Mouse (Mus musculus) midbrain, embryonic 11.5 days (tissue): Measurements from ENCODE around the gene Sel1l. TPM values are rescaled to one million over a fixed set of nuclear protein-coding genes. Genes with fewer than 3 reads are reported as not detected.

Experiments used
- ATAC-seq: fragments of 200-750 bp; cut with Nextera tagmentation; 2 replicates; pipeline ENCODE4 v1.8.0; 2017; ENCODE audit warnings: moderate TSS enrichment, moderate library complexity; ENCODE audit not compliant: low FRiP score
- DNase-seq: peaks from one replicate; pipeline ENCODE4 v3.0.0; 2015; ENCODE audit warnings: low spot score; ENCODE audit errors: missing footprints
- H3K27ac ChIP-seq: fragments of 300-500 bp; sonication (generic); 2 replicates; pipeline ENCODE4 v1.5.1; 2014; ENCODE audit warnings: low read depth, low read length
- H3K27me3 ChIP-seq: fragments of 300-500 bp; sonication (generic); 2 replicates; pipeline ENCODE4 v1.6.1; 2014; ENCODE audit warnings: mild to moderate bottlenecking, low read length, moderate library complexity, mixed read lengths; ENCODE audit not compliant: control insufficient read depth, insufficient read depth
- H3K36me3 ChIP-seq: fragments of 300-500 bp; sonication (generic); 2 replicates; pipeline ENCODE4 v1.6.1; 2014; ENCODE audit warnings: mild to moderate bottlenecking, low read length, moderate library complexity, mixed read lengths; ENCODE audit not compliant: control insufficient read depth, insufficient read depth
- H3K4me1 ChIP-seq: fragments of 300-500 bp; sonication (generic); 2 replicates; pipeline ENCODE4 v1.6.1; 2014; ENCODE audit warnings: low read length; ENCODE audit not compliant: control insufficient read depth, insufficient read depth
- H3K4me2 ChIP-seq: fragments of 300-500 bp; sonication (generic); 2 replicates; pipeline ENCODE4 v1.6.1; 2014; ENCODE audit warnings: mild to moderate bottlenecking, moderate library complexity
- H3K4me3 ChIP-seq: fragments of 300-500 bp; sonication (generic); 2 replicates; pipeline ENCODE4 v1.5.1; 2014; ENCODE audit warnings: low read depth, low read length
- H3K9ac ChIP-seq: fragments of 300-500 bp; sonication (generic); 2 replicates; pipeline ENCODE4 v1.6.1; 2014; ENCODE audit warnings: low read length
- H3K9me3 ChIP-seq: fragments of 300-500 bp; sonication (generic); 2 replicates; pipeline ENCODE4 v1.6.1; 2016; ENCODE audit warnings: low read length; ENCODE audit not compliant: control insufficient read depth
- WGBS: fragments of 180-500 bp; shearing (Covaris S2); extraction: QIAGEN DNeasy Blood & Tissue Kit; methylation state at CpG from one replicate; pipeline ENCODE4 v1.1.7; 2014; 5-methylcytosine and 5-hydroxymethylcytosine counted together
- polyA plus RNA-seq: library from polyadenylated mRNA; unstranded; fragments of >200 nt; fragmentation: Nextera tagmentation; extraction: Ambion mirVana; gene quantifications from 2 replicates; pipeline ENCODE4 v1.2.1, GENCODE M21; 2014

Sel1l gene
- 73.9 and 82.8 TPM in 2 replicates for polyA plus RNA-seq

DNA sequence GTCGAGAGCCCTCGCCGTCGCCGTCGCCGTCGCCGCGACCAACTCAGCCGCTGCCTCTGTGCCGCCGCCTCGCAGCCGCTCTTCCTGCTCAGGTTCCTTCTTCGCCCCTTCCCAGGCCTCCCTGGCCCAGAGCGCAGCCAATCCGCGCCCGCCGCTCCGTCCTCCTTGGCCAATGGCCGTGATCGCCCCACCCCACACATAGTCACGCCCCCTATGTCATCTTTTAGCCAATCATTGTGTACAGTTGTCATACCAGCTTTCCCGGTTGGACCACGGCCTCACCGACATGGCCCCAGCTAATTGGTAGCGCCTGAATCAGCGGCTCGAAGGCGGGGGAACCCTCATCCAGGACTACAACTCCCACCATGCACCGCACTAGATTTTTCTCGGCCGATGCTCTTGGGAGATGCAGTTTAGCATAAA lies at the start of gene Sel1l:
TSS of gene Sel1l (minus strand) at position 113 of the 423 bp plus-strand sequence.
- no peaks in the 10 kb centered on the region for H3K36me3 ChIP-seq
- H3K9me3 ChIP-seq = no peaks in the 10 kb centered on the region
- WGBS = under 1% methylated on average over 35 of the region's 35 CpGs
- H3K4me2 ChIP-seq = peak within 1 kb of the TSS; percentile 89
- H3K9ac ChIP-seq = peak within 1 kb of the TSS; percentile 88
- H3K27ac ChIP-seq = peak within 1 kb of the TSS; percentile 54; the same call in 1 of the 2 replicates
- H3K4me3 ChIP-seq = peak within 1 kb of the TSS; percentile 80
- peaks cover 7% of the 10 kb centered on the region; the same call in 1 of the 2 replicates for H3K4me1 ChIP-seq
- no peaks in the 10 kb centered on the region for H3K27me3 ChIP-seq
- DNase-seq (peak; percentile 99), ATAC-seq (peak; percentile 100)

- Histone ChIP-seq H3K4me2 (no peak overlapping the region), H3K27ac (no peak overlapping the region), H3K9ac (no peak overlapping the region), H3K4me1 (no peaks in the 10 kb centered on the region), H3K27me3 (no peaks in the 10 kb centered on the region), H3K9me3 (no peaks in the 10 kb centered on the region), H3K4me3 (no peak overlapping the region), H3K36me3 (no peaks in the 10 kb centered on the region)
- 83% methylated on average over 9 of the region's 9 CpGs for WGBS
- ATAC-seq (no peak), DNase-seq (no peak)
These were observed 43.9 kb upstream of the Sel1l start for GRCm38 (mm10) chr12:91892622-91893560.

DNA sequence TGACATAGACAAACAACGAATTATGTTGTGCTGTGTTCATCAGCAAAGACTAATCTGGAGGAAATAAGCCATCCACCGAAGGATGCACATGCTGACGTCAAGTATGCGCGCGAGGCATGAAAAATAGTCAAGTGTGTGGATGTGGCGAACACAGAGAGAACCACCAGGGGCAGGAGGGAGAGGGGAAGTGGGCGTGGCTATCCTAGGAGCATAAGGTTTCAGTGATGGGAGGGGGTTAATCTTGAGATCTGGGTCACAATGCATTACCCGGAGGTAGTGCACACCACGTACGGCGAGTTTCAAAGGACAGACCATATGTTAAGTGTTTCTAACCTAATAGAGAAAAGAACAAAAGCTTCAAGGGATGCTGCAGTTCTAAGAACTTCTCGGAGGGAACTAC lies 31.5 kb upstream of the Sel1l start:
- 83% methylated on average over 13 of the region's 13 CpGs for WGBS
- H3K9me3 ChIP-seq = no peaks in the 10 kb centered on the region
- no peaks in the 10 kb centered on the region for H3K36me3 ChIP-seq
- H3K27me3 ChIP-seq = no peaks in the 10 kb centered on the region
- H3K9ac ChIP-seq = no peak overlapping the region
- H3K4me1 ChIP-seq = peaks cover 5% of the 10 kb centered on the region
- H3K4me3 ChIP-seq = no peak overlapping the region
- DNase-seq (no peak), ATAC-seq (no peak; the same call in 1 of the 2 replicates)
- H3K4me2 ChIP-seq = no peak overlapping the region
- H3K27ac ChIP-seq = no peak overlapping the region

- Histone ChIP-seq H3K9ac (no peak overlapping the region), H3K4me1 (peaks cover 5% of the 10 kb centered on the region), H3K27ac (peak overlapping the region; percentile 30; the same call in 1 of the 2 replicates), H3K27me3 (no peaks in the 10 kb centered on the region), H3K9me3 (no peaks in the 10 kb centered on the region), H3K4me3 (no peak overlapping the region), H3K4me2 (no peak overlapping the region), H3K36me3 (no peaks in the 10 kb centered on the region)
- DNase-seq = no peak
- no peak for ATAC-seq
- 88% methylated on average over 8 of the region's 8 CpGs for WGBS
These were observed 29.9 kb upstream of the Sel1l start for GRCm38 (mm10) chr12:91878912-91879250.

GRCm38 (mm10) chr12:91878056-91878911 lies 29.3 kb upstream of the Sel1l start:
- DNase-seq (peak; percentile 87), ATAC-seq (peak; percentile 72)
- WGBS = 59% methylated on average over 21 of the region's 21 CpGs

DNA sequence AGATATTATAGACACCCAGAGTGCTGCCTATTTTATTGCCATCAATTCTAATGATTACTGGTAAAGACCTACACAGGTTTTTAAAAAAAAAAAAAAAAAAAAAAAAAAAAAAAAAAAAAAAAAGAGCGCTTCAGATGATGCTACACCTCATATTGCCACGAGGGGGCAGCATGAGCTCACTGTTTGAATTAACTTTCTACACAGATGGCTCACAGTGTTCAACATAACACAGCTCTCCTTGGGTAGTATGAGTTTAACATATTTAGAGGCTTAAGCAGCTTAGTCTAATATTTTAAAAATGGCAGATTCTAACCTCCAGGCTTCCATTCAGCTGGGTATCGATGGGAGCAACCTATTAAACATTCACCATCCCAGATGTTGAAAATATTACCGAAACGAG lies 28.7 kb upstream of the Sel1l start:
- Histone ChIP-seq H3K9ac (no peak overlapping the region), H3K9me3 (no peaks in the 10 kb centered on the region), H3K36me3 (no peaks in the 10 kb centered on the region), H3K27me3 (no peaks in the 10 kb centered on the region), H3K4me3 (no peak overlapping the region), H3K4me2 (no peak overlapping the region), H3K4me1 (peaks cover 5% of the 10 kb centered on the region), H3K27ac (0 out of 2 replicates have a peak overlapping the region, but pooled peaks have one; percentile 3)
- 47% methylated on average over 5 of the region's 5 CpGs for WGBS
- ATAC-seq = peak; percentile 54; the same call in 1 of the 2 replicates
- peak; percentile 91 for DNase-seq

More at GRCm38 (mm10) chr12:91878056-91878911, 29.3 kb upstream of the Sel1l start:
- Histone ChIP-seq H3K4me1 (peaks cover 5% of the 10 kb centered on the region), H3K4me2 (no peak overlapping the region), H3K27ac (peak overlapping the region; percentile 30; the same call in 1 of the 2 replicates), H3K9me3 (no peaks in the 10 kb centered on the region), H3K36me3 (no peaks in the 10 kb centered on the region), H3K27me3 (no peaks in the 10 kb centered on the region), H3K4me3 (no peak overlapping the region), H3K9ac (no peak overlapping the region)

DNA sequence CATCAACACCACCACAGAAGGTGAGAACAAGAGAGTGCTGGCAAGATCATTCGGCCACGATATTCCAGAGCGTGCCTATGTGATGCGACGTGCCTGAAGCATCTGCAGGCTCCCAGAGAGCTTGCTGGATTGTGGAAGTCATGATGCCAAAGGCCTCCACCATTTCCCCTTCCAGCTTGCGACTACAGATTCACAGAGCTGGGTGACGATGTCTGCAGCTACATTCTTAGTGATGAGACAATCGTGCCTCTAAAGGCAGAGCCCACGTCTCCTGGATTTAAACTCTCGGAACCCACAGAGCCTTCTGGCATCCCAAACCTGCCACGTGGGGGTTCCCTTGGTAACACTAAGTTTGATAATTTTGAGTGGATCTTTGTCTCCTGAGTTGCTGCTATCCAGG lies 21.7 kb upstream of the Sel1l start:
- H3K9ac ChIP-seq = no peak overlapping the region
- no peak overlapping the region for H3K27ac ChIP-seq
- ATAC-seq (no peak), DNase-seq (no peak)
- H3K4me3 ChIP-seq = no peak overlapping the region
- H3K4me2 ChIP-seq = no peak overlapping the region
- 91% methylated on average over 11 of the region's 11 CpGs for WGBS
- no peaks in the 10 kb centered on the region for H3K4me1 ChIP-seq
- no peaks in the 10 kb centered on the region for H3K27me3 ChIP-seq
- H3K9me3 ChIP-seq = no peaks in the 10 kb centered on the region
- no peaks in the 10 kb centered on the region for H3K36me3 ChIP-seq

GRCm38 (mm10) chr12:91869352-91869751 lies 20.4 kb upstream of the Sel1l start:
- WGBS = 60% methylated on average over 4 of the region's 4 CpGs
- H3K4me1 ChIP-seq = no peaks in the 10 kb centered on the region

More at GRCm38 (mm10) chr12:91869352-91869751, 20.4 kb upstream of the Sel1l start:
- no peak for DNase-seq
- Histone ChIP-seq H3K27me3 (no peaks in the 10 kb centered on the region), H3K4me3 (no peak overlapping the region), H3K36me3 (no peaks in the 10 kb centered on the region), H3K9me3 (no peaks in the 10 kb centered on the region), H3K9ac (no peak overlapping the region), H3K27ac (no peak overlapping the region), H3K4me2 (no peak overlapping the region)
- ATAC-seq = no peak
